8 mouse cellular contexts compared by ENCODE assay signal in genomic region chr17:34392321-34392720, GRCm38 (mm10). TPM values are rescaled to one million over a fixed set of nuclear protein-coding genes. Genes with fewer than 3 reads are reported as not detected.
DNase-seq lines count a peak whose midpoint lies in the region; ATAC-seq lines count a peak whose summit lies in the region.

No protein-coding gene starts in this region.

- no peaks in the 10 kb centered on the region for H3K36me3 ChIP-seq in embryonic facial prominence, embryonic 13.5 days
- no peaks in the 10 kb centered on the region for H3K36me3 ChIP-seq in splenic B cell, adult 2 months (ENCODE audit: control insufficient read depth, insufficient read depth, low read length, poor library complexity, severe bottlenecking)

- no peak for ATAC-seq in embryonic facial prominence, embryonic 13.5 days (ENCODE audit: insufficient number of reproducible peaks, insufficient read depth, low FRiP score, low TSS enrichment, low read depth)

- H3K9me3 ChIP-seq in embryonic facial prominence, embryonic 13.5 days, result no peaks in the 10 kb centered on the region

- intact Hi-C loops in heart, postnatal 14 days (cut with DNase I), result no loop called here

- peak overlapping the region; percentile 65 for H3K4me2 ChIP-seq in embryonic facial prominence, embryonic 13.5 days

- WGBS in embryonic facial prominence, embryonic 13.5 days, result 4% methylated on average over 24 of the region's 24 CpGs

- DNase-seq in A20 (ENCODE audit: low read depth, low spot score) (peak; percentile 77), ES-CJ7 (ENCODE audit: low read depth, low spot score) (peak; percentile 18)
- DNase-seq in heart, postnatal 14 days, result peak; percentile 22 to 33
- peak; percentile 74 for DNase-seq in kidney, postnatal 10 days
- peak; percentile 19 for DNase-seq in lung, postnatal 25 days (ENCODE audit: low spot score)
- peak; percentile 62 for DNase-seq in splenic B cell, adult 2 months (ENCODE audit: low read depth, low spot score)
- DNase-seq in spleen, postnatal 4 days (ENCODE audit: low spot score in 2 of 2), result no peak

- H3K27ac ChIP-seq in embryonic facial prominence, embryonic 13.5 days, result no peak overlapping the region

- peak overlapping the region; percentile 37 for H3K4me3 ChIP-seq in embryonic facial prominence, embryonic 13.5 days

- peak overlapping the region; percentile 49 for H3K9ac ChIP-seq in embryonic facial prominence, embryonic 13.5 days

- peaks cover 5% of the 10 kb centered on the region; the same call in 1 of the 2 replicates for H3K4me1 ChIP-seq in embryonic facial prominence, embryonic 13.5 days

- H3K27me3 ChIP-seq in embryonic facial prominence, embryonic 13.5 days, result peaks cover 19% of the 10 kb centered on the region
- no peaks in the 10 kb centered on the region for H3K27me3 ChIP-seq in splenic B cell, adult 2 months (ENCODE audit: control insufficient read depth, insufficient read depth, low read length, poor library complexity, severe bottlenecking)

RNA-seq across cellular contexts. Expression of gene BC051142, which starts 6.3 kb away (rescaled TPM):
- 0.52 and 0.96 TPM in 2 replicates for polyA plus RNA-seq in embryonic facial prominence, embryonic 13.5 days (2015; fragmentation: Nextera tagmentation; extraction: Ambion mirVana)
- under 1 TPM in 1 of 2 experiments, not detected in 1; 0.24 TPM for total RNA-seq in heart, postnatal 14 days (2021)

RNA-seq across cellular contexts. Expression of gene Btnl1, which starts 15.4 kb away (rescaled TPM):
- polyA plus RNA-seq in embryonic facial prominence, embryonic 13.5 days (2015; fragmentation: Nextera tagmentation; extraction: Ambion mirVana), result 0.21 TPM in 1 of 2 replicates, not detected in the other
- not detected for total RNA-seq in heart, postnatal 14 days (2021)

RNA-seq across cellular contexts. Expression of gene Btnl2, which starts 37.7 kb away (rescaled TPM):
- 0.13 and 0.17 TPM in 2 replicates for polyA plus RNA-seq in embryonic facial prominence, embryonic 13.5 days (2015; fragmentation: Nextera tagmentation; extraction: Ambion mirVana)
- under 1 TPM; 0.27 to 0.33 TPM for total RNA-seq in heart, postnatal 14 days (2021)

Comparison
In these comparisons a context has a peak if more than half of its experiments do, and no peak if none do; other contexts are left out.
1. DNase-seq: peak in A20 (single experiment), ES-CJ7 (single experiment), heart, postnatal 14 days (2 of 2), kidney, postnatal 10 days (single experiment), lung, postnatal 25 days (single experiment) and splenic B cell, adult 2 months (single experiment); none in spleen, postnatal 4 days (0 of 2).